Mouse (Mus musculus) liver, adult 2 months (tissue): ENCODE measurements around the gene Kdm4a. TPM values are rescaled to one million over a fixed set of nuclear protein-coding genes. Genes with fewer than 3 reads are reported as not detected.

ENCODE experiments used
- DNase-seq: peaks from one replicate; pipeline ENCODE4 v3.0.0-alpha.2; 2011; ENCODE audit warnings: low read depth, low spot score; ENCODE audit errors: extremely low read depth
- H3K27ac ChIP-seq: fragments of 200-500 bp; replicated peaks from 2 replicates; pipeline ENCODE4 v1.5.1; 2012; ENCODE audit warnings: low read depth, mild to moderate bottlenecking, control low read depth, inconsistent platforms, low read length; ENCODE audit not compliant: insufficient read depth
- H3K27me3 ChIP-seq: fragments of 200-500 bp; 2 replicates; pipeline ENCODE4 v1.6.1; 2012; ENCODE audit warnings: mild to moderate bottlenecking, moderate library complexity, low read length, inconsistent platforms; ENCODE audit not compliant: control insufficient read depth, insufficient read depth
- H3K36me3 ChIP-seq: fragments of 200-500 bp; 2 replicates; pipeline ENCODE4 v1.6.1; 2012; ENCODE audit warnings: low read length, inconsistent platforms; ENCODE audit not compliant: control insufficient read depth, insufficient read depth
- H3K4me1 ChIP-seq: fragments of 200-500 bp; 2 replicates; pipeline ENCODE4 v1.6.1; 2011; ENCODE audit warnings: low read length; ENCODE audit not compliant: control insufficient read depth, insufficient read depth
- H3K4me3 ChIP-seq: fragments of 200-500 bp; 2 replicates; pipeline ENCODE4 v1.5.1; 2011; ENCODE audit warnings: low read depth, mild to moderate bottlenecking, control low read depth, low read length, moderate library complexity; ENCODE audit not compliant: insufficient read depth
- H3K79me2 ChIP-seq: fragments of 200-500 bp; 2 replicates; pipeline ENCODE4 v1.6.1; 2012; ENCODE audit warnings: inconsistent platforms, mild to moderate bottlenecking, low read length, moderate library complexity; ENCODE audit not compliant: control insufficient read depth, insufficient read depth
- H3K9ac ChIP-seq: fragments of 200-500 bp; 2 replicates; pipeline ENCODE4 v1.6.1; 2012; ENCODE audit warnings: low read depth, mild to moderate bottlenecking, control low read depth, inconsistent platforms, low read length
- CTCF ChIP-seq: fragments of 200-500 bp; IDR thresholded peaks from 2 replicates; pipeline ENCODE4 v1.5.1; 2011; ENCODE audit warnings: low read depth, low read length, control low read depth
- POLR2A ChIP-seq: fragments of 200-500 bp; IDR thresholded peaks from 2 replicates; pipeline ENCODE4 v1.6.1; 2011; ENCODE audit warnings: low read length, control low read depth; ENCODE audit not compliant: insufficient read depth; ENCODE audit errors: extremely low read depth
- WGBS: fragments of 180-500 bp; shearing (Covaris S2); methylation state at CpG from one replicate; pipeline ENCODE4 v1.1.7; 2018; 5-methylcytosine and 5-hydroxymethylcytosine counted together
- polyA plus RNA-seq: library from polyadenylated mRNA; depleted of rRNA; stranded (reverse); fragments of >200 nt; gene quantifications from 2 replicates; pipeline ENCODE4 v1.2.3, GENCODE M21; 2012; rRNA removed
- total RNA-seq: library from RNA; depleted of rRNA; stranded (reverse); fragments of >200 nt; gene quantifications from 2 replicates; pipeline ENCODE4 v1.2.3, GENCODE M21; 2014; rRNA removed

Kdm4a gene
- total and polyA plus RNA-seq, 2 experiments, result 10.5 to 15.3 TPM

DNA sequence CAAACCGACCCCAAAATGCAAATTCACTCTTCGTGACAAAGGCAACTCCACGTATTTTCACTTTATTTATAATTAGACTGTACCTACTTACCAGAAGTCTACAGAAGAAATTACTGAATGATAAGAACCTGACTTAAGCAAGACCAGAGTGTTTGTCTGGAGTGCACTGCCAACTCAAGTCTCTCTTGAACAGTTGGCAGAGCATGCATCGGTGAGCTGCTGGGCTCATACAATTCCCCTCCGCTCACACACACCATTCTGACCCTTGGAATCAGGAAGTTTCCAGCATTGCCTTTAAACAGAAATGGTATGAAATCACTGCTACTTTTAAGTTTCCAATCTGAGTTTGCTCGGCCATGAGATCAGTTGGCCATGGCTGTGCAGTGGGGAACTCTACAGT lies 81.3 kb downstream of the Kdm4a start:
- Histone ChIP-seq H3K27me3 (no peaks in the 10 kb centered on the region), H3K4me1 (no peaks in the 10 kb centered on the region), H3K36me3 (peaks cover 4% of the 10 kb centered on the region; the same call in 1 of the 2 replicates), H3K4me3 (no peak overlapping the region), H3K9ac (no peak overlapping the region), H3K79me2 (peaks cover 34% of the 10 kb centered on the region; the same call in 1 of the 2 replicates), H3K27ac (no peak overlapping the region)
- WGBS, result 69% methylated on average over 6 of the region's 6 CpGs
- TF ChIP-seq CTCF (no peak), POLR2A (no peak)
- DNase-seq, result no peak

DNA sequence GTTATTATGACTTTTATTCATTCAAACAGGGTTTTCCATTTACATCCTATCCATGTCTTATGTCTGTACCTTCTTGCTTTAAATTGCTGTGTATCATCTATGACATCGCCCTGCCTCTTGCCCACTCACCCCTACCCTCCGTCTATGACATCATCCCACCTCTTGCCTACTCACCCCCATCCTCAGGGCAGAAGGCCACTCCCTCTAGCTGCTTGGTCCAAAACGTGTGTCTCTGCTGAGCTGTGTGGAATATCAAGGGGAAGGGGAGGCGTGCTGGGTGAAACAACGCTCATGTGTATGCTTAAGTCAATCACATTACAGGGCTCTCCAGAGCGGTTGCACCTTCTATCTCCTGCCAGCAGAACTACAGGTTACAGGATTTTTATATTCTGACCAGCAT lies 83.8 kb downstream of the Kdm4a start:
- no peak overlapping the region for H3K27ac ChIP-seq
- peaks cover 29% of the 10 kb centered on the region; the same call in 1 of the 2 replicates for H3K79me2 ChIP-seq
- WGBS, result 85% methylated on average over 6 of the region's 6 CpGs
- H3K9ac ChIP-seq, result no peak overlapping the region
- H3K27me3 ChIP-seq, result no peaks in the 10 kb centered on the region
- peaks cover 4% of the 10 kb centered on the region; the same call in 1 of the 2 replicates for H3K36me3 ChIP-seq
- H3K4me3 ChIP-seq, result no peak overlapping the region
- TF ChIP-seq POLR2A (no peak), CTCF (no peak)
- no peak for DNase-seq
- H3K4me1 ChIP-seq, result no peaks in the 10 kb centered on the region

DNA sequence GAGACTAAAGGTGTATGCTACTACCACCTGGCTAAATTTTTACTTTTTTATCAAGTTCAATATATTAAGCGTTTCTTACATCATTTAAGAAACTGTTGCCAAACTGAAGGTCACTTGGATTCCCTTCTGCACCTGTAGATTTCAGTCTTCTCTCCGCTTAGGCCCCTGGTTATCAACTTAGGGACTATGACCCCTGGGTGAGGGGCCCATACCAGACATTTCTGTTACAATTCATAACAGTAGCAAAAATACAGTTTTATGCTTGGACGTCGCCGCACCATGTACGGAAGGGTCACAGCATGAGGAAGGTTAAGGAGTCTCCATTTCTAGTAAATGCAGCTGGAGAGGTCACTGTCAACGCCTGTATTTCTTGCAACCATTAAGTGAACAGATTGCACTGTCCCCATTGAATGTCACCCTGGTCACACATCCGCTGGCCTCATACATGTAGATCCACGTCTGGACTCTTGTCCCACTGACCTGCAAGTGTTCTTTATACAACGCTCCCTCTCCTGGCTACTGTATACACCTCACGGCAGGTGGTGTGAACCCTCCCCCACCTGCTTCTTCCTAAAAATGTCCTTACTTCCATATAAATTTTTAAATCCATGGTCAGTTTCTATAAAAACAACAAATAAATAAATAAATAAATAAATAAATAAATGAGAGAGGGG lies 86.9 kb downstream of the Kdm4a start:
- H3K4me3 ChIP-seq, result no peak overlapping the region
- DNase-seq, result no peak
- no peak for TF ChIP-seq CTCF
- TF ChIP-seq POLR2A, result no peak
- WGBS, result 87% methylated on average over 11 of the region's 11 CpGs
- H3K4me1 ChIP-seq, result peaks cover 6% of the 10 kb centered on the region; the same call in 1 of the 2 replicates
- no peak overlapping the region for H3K27ac ChIP-seq
- H3K9ac ChIP-seq, result no peak overlapping the region
- peaks cover 3% of the 10 kb centered on the region; the same call in 1 of the 2 replicates for H3K36me3 ChIP-seq
- peaks cover 33% of the 10 kb centered on the region; the same call in 1 of the 2 replicates for H3K79me2 ChIP-seq
- H3K27me3 ChIP-seq, result no peaks in the 10 kb centered on the region

DNA sequence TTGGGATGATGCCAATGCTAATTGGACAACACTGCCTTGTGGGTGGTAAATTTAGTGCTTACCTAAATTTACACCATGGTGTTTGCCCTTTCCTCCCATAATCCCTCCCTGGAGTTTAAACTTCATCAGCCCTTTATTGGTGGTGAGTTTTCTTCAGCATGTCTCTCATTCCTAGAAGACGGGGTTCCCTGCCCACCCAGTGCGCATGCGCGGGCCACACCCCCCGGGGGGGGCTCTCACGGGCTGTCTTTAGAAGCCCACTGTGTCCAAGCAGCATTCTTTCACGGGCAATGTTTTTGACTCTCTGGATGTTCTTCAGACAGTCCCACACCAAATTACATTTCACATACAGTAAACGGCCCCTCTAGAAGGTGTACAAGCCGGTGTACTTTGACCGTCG lies 89.4 kb downstream of the Kdm4a start:
- Histone ChIP-seq H3K79me2 (peaks cover 25% of the 10 kb centered on the region; the same call in 1 of the 2 replicates), H3K27ac (no peak overlapping the region), H3K9ac (no peak overlapping the region), H3K4me3 (no peak overlapping the region), H3K27me3 (no peaks in the 10 kb centered on the region), H3K4me1 (peaks cover 6% of the 10 kb centered on the region; the same call in 1 of the 2 replicates), H3K36me3 (no peaks in the 10 kb centered on the region)
- 91% methylated on average over 11 of the region's 11 CpGs for WGBS
- no peak for TF ChIP-seq CTCF
- DNase-seq, result no peak

DNA sequence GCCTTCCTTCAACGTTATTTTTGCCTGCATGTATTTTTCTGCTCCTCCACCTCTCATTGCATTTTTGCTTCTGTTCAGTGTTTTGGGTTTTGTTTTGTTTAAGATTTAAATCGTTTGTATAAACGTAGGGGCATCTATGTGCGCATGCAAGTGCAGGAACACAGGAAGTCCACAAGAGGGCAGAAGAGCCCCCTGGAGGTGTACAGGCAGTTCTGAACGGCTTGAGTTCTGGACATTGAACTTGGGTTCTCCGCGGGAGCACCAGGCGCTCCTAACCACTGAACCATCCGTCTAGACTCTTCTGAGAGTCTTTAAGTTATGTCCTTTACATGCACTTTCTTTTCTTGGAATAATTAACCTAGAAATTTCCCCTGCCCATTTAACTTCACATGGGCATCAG lies 89.9 kb downstream of the Kdm4a start:
- Histone ChIP-seq H3K4me3 (no peak overlapping the region), H3K27me3 (no peaks in the 10 kb centered on the region), H3K27ac (no peak overlapping the region), H3K36me3 (no peaks in the 10 kb centered on the region), H3K4me1 (peaks cover 6% of the 10 kb centered on the region; the same call in 1 of the 2 replicates), H3K79me2 (peaks cover 25% of the 10 kb centered on the region; the same call in 1 of the 2 replicates), H3K9ac (no peak overlapping the region)
- DNase-seq, result peak; percentile 66
- TF ChIP-seq POLR2A, result no peak
- peak; percentile 84 for TF ChIP-seq CTCF
- 27% methylated on average over 9 of the region's 9 CpGs for WGBS

DNA sequence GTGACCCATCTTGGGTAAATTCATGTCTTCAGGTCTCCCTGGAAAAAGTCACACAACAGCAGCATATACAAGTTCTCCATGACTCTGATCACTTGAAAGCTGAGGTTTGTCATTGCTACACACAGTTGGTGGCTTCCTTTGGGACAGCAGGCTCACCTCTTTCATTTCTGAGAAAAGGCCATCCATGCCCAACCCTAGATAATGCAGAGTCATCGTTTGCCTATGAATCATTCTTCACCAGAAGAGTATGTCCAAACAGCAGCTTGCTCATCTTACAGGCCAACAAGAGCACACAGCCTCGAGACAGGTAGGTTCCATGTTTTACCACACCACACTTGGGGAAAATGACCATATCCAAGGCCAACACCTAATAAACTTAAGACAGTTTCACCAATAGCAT lies 91.1 kb downstream of the Kdm4a start:
- no peaks in the 10 kb centered on the region for H3K27me3 ChIP-seq
- H3K9ac ChIP-seq, result no peak overlapping the region
- H3K4me1 ChIP-seq, result peaks cover 6% of the 10 kb centered on the region; the same call in 1 of the 2 replicates
- H3K4me3 ChIP-seq, result no peak overlapping the region
- no peaks in the 10 kb centered on the region for H3K36me3 ChIP-seq
- peaks cover 22% of the 10 kb centered on the region; the same call in 1 of the 2 replicates for H3K79me2 ChIP-seq
- H3K27ac ChIP-seq, result no peak overlapping the region
- no peak for TF ChIP-seq CTCF
- no peak for DNase-seq
- 15% methylated on average over 2 of the region's 2 CpGs for WGBS

Other genes starting within 250 kb of the Kdm4a start
- gene St3gal3, start 45.1 kb downstream of the Kdm4a start, total RNA-seq, result 27.9 and 38.3 TPM in 2 replicates
- 44.9 and 47.5 TPM in 2 replicates for gene St3gal3, start 45.1 kb downstream of the Kdm4a start, polyA plus RNA-seq
- 40.1 and 67.4 TPM in 2 replicates for gene Ptprf, start 111.4 kb upstream of the Kdm4a start, total RNA-seq
- 89.8 and 101 TPM in 2 replicates for gene Ptprf, start 111.4 kb upstream of the Kdm4a start, polyA plus RNA-seq
- gene Szt2, start 229.2 kb upstream of the Kdm4a start, total RNA-seq, result 3.0 and 5.2 TPM in 2 replicates
- 8.8 and 11.9 TPM in 2 replicates for gene Szt2, start 229.2 kb upstream of the Kdm4a start, polyA plus RNA-seq
- 37.0 and 40.3 TPM in 2 replicates for gene Med8, start 229.3 kb upstream of the Kdm4a start, total RNA-seq
- gene Med8, start 229.3 kb upstream of the Kdm4a start, polyA plus RNA-seq, result 25.5 and 31.3 TPM in 2 replicates
- 16.9 and 23.1 TPM in 2 replicates for gene Elovl1, start 248.1 kb upstream of the Kdm4a start, total RNA-seq
- 132 and 135 TPM in 2 replicates for gene Elovl1, start 248.1 kb upstream of the Kdm4a start, polyA plus RNA-seq